Mouse (Mus musculus) kidney, postnatal 10 days (tissue): Measurements from ENCODE around the gene Gm20458.

Source experiments
- DNase-seq: peaks from one replicate; pipeline ENCODE4 v3.0.0; 2021; ENCODE audit warnings: mixed read lengths

The Gm20458 gene

GRCm38 (mm10) chr2:164435216-164436090, 25.3 kb upstream of the Gm20458 start:
- DNase-seq, result no peak

GRCm38 (mm10) chr2:164436215-164436913, 24.4 kb upstream of the Gm20458 start:
- no peak for DNase-seq

- DNase-seq, result peak; percentile 78
Measured at GRCm38 (mm10) chr2:164436961-164437360, 23.8 kb upstream of the Gm20458 start.

GRCm38 (mm10) chr2:164437710-164438109, 23.1 kb upstream of the Gm20458 start:
- peak; percentile 67 for DNase-seq

- no peak for DNase-seq
Measured at GRCm38 (mm10) chr2:164438257-164438656, 22.5 kb upstream of the Gm20458 start.

GRCm38 (mm10) chr2:164439001-164439421, 21.8 kb upstream of the Gm20458 start:
- no peak for DNase-seq

- DNase-seq, result peak; percentile 57
Measured at GRCm38 (mm10) chr2:164440314-164440713, 20.5 kb upstream of the Gm20458 start.

GRCm38 (mm10) chr2:164441155-164441554, 19.6 kb upstream of the Gm20458 start:
- peak; percentile 60 for DNase-seq

GRCm38 (mm10) chr2:164441731-164442130, 19.0 kb upstream of the Gm20458 start:
- DNase-seq, result no peak

GRCm38 (mm10) chr2:164442315-164443050, 18.3 kb upstream of the Gm20458 start:
- DNase-seq, result peak; percentile 67

GRCm38 (mm10) chr2:164443051-164443437, 17.7 kb upstream of the Gm20458 start:
- peak; percentile 94 for DNase-seq

GRCm38 (mm10) chr2:164443460-164444000, 17.2 kb upstream of the Gm20458 start, which contains the start of gene Sdc4:
Gene Sdc4 (minus strand): TSS chr2:164443887.
- peak; percentile 42 for DNase-seq

- DNase-seq, result no peak
Measured at GRCm38 (mm10) chr2:164444701-164445100, 16.1 kb upstream of the Gm20458 start.

GRCm38 (mm10) chr2:164445399-164446085, 15.2 kb upstream of the Gm20458 start:
- no peak for DNase-seq

GRCm38 (mm10) chr2:164446086-164446469, 14.7 kb upstream of the Gm20458 start:
- DNase-seq, result no peak

GRCm38 (mm10) chr2:164448140-164448539, 12.6 kb upstream of the Gm20458 start:
- no peak for DNase-seq

GRCm38 (mm10) chr2:164448921-164449320, 11.8 kb upstream of the Gm20458 start:
- DNase-seq, result no peak

GRCm38 (mm10) chr2:164449341-164450042, 11.3 kb upstream of the Gm20458 start:
- DNase-seq, result no peak

GRCm38 (mm10) chr2:164452000-164452676, 8.6 kb upstream of the Gm20458 start:
- DNase-seq, result no peak

- no peak for DNase-seq
Measured at GRCm38 (mm10) chr2:164453047-164453757, 7.6 kb upstream of the Gm20458 start.
